Mouse (Mus musculus): ENCODE measurements around the gene Setd1b.
A peak's percentile ranks its signal among the peaks of the same experiment; 100 is the strongest.

Gene Setd1b

DNA sequence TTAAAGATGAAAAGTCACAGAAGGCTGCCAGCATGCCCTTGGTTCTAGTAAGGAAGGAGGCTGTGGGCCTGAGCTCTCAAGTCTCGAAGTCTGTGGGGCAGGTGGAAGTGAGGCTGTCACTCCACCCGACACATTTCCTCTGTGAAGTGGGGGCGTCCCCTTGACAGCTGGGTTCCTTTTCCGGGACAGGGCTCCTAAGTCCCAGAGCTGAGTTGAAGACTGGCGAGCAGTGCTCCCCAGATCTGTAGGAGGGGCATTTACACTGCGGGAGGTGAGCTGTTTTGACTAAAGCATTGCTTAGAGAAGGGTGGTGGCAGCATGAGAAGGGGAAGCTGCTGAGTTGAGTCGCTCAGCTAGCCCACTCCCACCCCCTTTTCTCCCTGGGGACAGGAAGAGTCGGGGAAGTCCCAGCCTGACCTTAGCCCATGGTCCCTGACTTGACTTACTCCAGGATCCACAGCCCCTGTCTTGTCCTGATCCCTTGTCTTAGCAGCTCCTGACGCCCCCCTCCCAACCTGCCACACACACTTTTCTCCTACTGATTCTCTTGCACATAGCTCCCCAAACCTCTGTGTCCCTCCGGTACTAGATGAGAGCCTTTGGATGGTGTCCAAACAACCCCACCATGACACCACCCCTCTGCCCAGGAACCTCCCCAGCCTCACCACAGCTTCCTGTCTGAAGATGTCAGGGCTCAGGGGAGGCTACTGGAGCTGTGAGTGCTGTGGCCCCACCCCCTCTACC lies 13.4 kb upstream of the Setd1b start:
- DNase-seq, result peak in 1 of 2 experiments; percentile 46

DNA sequence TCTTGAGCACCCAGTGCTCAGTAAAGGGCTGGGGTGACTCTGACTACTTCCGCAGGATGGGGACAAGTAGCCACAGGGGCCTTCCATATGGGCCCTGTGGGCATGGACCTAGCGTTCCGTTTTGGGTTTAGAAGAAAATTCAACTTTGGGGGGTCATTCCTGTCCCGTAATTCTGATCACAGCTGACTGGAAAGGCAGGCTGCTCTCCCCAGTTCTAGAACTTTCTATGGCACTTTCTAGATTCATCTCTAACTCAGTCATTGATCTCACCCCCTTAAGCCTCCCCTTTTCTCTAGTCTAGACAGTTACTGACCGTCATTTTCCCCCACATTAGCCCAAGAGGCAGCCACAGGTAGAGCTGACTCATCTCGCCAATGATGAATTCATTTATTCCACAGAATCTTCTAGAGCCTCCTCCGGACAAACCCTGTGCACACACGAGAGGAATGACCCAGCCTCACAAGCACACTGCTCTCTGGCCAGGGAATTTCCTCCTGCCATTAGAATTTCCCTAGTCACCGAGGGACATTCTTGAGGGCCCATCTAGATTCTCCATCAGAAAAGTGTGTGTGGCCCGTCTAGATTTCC lies 12.7 kb upstream of the Setd1b start:
- DNase-seq, result peak in 1 of 2 experiments; percentile 39

DNA sequence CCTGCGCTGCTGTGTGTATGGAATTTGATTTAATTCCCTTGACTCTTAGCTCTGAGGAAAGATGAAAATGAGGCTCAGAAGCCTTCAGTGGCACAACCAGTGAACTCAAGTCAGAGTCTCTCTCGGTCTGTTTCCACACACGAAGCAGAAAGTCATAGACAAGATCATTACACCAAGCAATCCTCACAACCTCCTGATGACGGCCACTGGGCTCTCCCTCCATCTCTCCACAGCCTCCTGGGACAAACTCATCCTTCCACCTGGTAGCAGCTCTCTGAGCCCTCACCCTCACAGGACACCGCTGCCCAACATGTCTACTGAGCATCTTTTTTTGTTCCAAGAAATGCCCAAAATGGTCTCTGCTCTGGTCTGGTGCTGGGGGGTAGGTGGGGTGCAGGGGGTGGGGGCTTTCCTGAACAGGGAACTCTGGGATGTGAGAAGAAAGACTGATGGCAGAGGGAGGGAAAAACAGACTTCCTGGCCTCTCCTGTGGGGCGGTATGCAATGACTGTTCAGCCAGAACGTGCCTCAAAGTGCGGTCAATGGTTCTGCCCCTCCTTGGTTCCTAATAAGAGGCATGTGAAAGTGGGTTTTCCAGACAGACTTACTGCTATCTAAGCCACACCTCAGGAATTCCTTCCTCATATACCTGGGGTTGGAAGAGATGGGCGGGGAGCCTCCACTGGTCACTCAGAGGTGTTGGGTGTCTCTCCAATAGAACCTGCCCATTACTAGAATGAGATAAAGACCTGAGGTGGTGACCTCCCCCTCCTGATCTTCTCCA lies 11.8 kb upstream of the Setd1b start:
- DNase-seq, result peak in 1 of 2 experiments; percentile 25

DNA sequence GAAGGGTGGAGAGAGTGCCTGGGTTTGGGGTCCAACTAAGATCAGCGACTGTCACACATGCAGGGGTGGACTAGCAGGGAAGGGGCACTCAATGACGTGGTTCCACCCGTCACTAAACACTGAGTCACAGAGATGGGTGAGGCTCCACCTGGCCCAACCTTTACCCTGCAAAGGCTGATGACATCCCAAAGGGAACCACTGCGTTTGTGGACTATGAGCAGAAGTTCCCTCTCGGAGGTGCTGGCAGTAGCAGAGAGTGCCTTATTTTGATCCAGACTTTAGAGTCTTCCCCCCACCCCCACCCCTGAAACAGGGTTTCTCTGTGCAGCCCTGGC lies 11.2 kb upstream of the Setd1b start:
- no peak for DNase-seq

GRCm38 (mm10) chr5:123132308-123133071 lies 9.5 kb upstream of the Setd1b start, which contains the start of gene Rhof:
Rhof (minus strand) TSS chr5:123132692.
- DNase-seq, result peak; percentile 89 to 90

GRCm38 (mm10) chr5:123133083-123133783 lies 8.8 kb upstream of the Setd1b start:
- DNase-seq, result peak; percentile 80 to 86

DNA sequence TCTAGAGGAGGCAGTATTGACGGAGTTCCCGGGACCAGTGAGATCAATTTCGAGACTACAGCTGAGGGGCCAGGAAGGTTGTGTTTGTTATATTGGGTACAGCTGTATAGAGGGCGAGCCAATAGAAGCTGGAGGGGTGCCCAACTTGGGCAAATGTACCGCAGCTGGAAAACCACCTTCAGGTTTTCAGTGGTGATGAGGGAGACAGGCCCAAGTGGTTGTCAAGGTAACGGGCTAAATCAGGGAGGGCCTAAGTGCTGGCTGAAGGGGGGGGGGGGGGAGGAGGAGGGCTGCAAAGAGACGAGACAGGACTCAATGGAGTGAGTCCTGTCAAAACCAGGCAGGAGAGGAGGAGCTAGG lies 8.2 kb upstream of the Setd1b start:
- peak in 1 of 2 experiments; percentile 41 for DNase-seq

DNA sequence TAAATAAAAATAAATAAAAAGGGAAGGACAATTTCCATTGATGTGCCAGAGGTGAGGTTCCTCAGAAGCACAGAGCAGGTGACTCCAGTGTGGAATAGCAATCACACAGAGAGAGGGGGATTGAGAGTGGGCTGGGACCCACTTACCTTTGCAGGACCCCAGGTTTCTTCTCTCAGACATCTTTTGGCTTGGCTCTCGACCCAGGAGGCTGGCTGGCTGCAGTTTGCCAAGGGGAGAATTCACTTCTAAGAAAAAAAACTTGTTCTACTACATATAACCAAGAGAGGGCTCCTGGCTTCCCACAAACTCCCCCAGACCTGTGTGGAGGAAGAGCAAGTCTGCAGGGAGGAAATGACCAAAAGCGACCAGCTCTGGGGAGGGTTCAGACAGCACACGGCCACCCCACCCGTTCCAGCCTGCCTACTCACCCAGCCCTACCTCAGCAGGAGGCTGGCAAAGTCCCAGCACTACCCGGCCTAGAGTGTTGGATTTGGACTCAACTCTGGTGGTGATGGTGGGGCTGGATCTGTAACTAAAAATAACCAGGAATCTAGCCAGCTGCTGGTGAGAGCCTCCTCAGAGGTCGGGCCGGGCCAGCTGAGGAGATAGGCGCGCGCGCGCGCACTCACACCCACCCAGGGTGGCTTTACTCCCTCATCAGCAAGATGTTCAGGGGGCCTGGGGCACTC lies 7.7 kb upstream of the Setd1b start:
- DNase-seq, result peak; percentile 76 to 88

- no peak for DNase-seq
Measured at GRCm38 (mm10) chr5:123134875-123135382, 7.1 kb upstream of the Setd1b start.

DNA sequence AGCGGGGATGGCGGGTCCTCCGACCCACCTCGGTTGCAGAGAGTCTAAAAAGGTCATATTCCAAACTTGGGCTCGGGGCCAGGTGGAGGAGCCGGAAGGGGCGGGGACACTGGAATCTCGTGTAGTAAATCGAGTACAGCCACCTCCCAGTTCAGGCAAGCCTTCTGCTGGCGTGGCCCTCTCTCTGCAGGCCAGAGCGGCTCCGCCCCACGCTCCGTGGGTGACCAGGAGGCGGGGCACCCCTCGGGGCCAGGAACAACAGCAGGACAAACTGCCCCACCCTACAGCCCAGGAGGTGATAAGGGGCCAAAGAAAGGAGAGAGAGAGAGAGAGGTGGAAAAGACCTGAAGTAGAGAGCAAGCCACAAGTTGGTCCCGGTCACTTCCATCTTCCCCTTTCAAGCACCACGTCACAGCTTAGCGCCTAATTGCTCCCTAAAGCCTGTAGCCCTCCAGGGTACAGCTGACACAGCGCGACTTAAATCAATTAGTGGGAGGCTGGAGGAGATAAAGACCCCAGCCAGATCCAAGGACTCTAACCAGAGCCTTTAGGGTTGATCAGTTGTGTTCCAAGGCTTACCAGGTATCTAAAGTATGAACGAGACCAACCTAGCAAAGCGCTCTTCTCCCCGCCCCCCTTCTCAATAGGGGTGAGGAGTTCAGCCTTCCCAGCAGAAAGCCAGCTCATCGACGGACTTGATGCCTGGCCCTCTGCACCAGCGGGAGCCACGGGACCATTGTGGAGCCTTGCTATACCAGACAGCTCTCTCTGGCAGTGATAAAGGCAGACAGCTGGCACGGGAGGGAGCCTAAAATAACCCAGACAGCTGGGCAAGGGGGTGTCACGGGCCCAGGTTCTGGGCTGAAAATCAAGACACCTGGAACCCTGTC lies 6.3 kb upstream of the Setd1b start:
- peak; percentile 95 to 98 for DNase-seq

- DNase-seq, result peak; percentile 97
Measured at GRCm38 (mm10) chr5:123136361-123137043, 5.5 kb upstream of the Setd1b start.

DNA sequence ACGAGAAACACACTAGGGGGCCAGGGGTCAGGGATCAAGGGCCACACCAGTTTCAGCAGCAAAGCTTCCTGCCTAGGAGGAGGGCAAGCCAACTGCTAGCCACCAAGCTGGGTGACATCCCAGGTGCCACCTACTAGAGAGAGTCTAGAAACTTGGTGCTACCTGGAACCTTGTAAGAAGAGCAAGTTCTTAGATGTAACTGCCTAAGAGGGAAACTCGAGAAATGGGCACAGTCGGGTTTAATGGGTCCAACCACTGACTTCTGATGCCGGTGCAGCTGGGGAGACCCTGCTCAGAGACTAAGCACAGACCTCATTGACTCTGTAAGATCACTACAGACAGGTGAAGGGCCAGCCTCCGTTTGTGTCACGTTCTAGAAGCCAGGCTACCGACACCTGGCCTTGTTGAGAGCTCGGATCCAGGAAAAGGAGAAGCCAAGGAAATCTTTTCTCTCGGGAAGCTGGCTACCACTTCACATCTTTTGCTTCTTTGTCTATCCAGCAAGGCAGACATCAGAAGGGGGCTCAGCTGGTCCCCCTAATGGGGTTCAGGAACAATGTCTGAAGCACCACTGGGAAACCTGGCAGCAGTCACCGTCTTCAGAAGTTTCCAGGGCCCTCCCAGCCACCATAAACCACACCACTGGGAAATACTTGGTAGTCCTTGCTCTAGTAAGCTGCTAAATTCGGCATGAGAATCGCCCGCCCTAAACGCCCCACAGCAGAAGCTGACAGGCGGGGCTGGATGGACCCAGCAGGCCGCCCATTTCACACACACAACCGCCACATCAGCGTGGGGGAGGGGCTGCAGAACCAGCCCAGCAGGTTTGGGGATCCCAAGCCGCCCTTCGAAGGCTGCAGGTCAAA lies 4.7 kb upstream of the Setd1b start:
- peak; percentile 93 to 96 for DNase-seq

DNA sequence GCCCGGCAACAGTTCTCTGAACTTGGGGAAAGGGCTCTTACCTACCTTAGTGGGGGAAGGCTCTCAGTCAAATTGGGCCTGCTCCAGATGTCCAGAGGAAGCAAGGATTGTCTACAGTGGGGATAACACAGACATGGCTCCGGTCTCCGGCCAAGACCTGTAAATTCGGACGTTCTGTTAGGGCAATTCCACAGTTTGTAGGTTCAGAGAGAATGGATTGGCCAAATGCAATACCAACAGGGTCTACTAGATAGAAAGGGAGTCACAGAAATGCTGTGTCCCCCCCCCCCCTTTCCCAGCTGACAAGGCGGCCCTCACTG lies 4.1 kb upstream of the Setd1b start:
- DNase-seq, result no peak

GRCm38 (mm10) chr5:123138230-123138911 lies 3.6 kb upstream of the Setd1b start:
- peak; percentile 80 to 92 for DNase-seq

DNA sequence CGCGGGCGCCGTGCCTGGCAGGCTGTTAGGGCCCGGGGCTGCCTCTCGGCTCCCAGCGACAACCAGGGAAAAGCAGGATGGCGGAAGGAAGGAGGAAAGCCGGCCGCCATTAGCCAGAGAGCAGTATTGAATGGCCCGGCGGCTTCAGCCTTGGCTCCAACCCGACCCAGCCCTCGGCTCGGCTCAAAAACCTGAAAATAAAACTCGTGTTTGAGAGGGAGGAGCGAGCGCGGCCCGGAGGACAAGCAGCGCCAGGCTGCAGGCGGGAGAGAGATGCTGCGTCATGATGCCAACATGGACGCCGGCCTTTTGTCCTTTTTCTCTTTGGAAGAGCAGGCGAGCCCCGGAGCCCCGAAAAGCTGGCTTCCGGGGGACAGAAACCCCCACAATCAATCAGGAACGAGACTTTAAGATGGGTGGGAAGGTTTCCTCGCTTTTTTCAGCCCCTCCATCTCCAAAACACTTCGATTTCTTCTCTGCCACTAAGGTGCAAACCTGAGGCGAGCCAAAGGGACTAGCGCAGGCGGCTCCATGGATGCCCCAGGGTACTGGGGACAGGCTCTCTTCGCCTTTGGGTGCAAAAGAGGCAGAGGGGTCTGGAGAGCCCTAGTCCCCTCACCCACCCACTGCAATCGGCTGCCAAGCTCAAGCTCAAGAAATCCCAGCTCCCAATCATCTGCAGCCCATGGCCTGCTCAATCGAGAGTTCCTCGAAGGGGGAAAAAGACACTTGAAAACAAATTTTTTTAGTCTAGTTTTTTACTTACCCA lies 2.9 kb upstream of the Setd1b start:
- DNase-seq, result peak; percentile 89 to 93

DNA sequence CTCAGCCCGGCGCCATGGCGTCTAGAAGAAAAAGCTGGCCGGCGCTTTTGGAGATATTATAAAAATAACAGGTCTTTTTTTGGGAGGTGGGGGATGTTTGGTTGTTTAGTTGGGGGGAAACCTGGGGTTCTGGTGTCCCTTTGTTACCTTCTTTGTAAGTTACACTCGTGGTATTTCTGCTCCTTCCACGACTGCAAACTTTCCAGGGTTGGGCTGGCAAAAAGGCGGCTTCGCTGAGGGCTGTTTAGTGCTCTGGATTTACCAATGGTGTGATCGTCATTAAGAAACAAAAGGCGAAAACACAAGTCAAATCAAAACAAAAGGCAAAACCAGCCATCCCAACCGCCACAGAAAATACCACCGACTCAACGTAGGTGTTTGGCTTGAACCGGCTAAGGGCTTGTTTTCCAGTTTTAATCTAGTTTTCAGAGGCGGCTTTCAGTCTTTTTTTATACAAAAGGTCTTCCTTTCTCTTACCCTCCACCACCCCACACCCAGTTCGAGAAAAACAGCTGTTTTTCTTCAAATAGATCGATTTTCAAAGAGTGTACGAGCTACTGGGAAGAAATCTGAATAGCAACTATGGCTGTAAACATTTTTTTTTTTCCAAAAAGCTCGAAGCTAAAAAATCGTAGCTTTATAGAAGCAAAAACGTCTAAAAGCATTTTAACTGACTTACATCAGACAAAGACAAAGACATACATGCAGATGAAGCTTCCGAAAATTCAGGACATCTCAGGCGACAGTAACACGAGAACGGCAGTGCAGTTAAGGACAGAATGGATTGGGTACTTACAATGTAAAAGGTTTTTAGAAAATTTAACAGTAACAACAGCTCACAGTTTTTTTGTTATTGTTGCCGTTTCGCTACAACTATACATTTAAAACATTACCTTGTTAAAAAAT lies 2.0 kb upstream of the Setd1b start:
- DNase-seq, result no peak
